Mouse (Mus musculus) B cell, adult 2 months (primary cell): Measurements from ENCODE around the gene Unc45b.
A peak's percentile ranks its signal among the peaks of the same experiment; 100 is the strongest.
"Not testable (repeated sequence)": the region's sequence is repeated elsewhere in the genome, so short reads cannot be mapped to it uniquely, and the experiment has no call there.

Experiments
- DNase-seq, 2 experiments: peaks; one replicate each; pipeline ENCODE4 v3.0.0; 2022

Gene Unc45b

DNA sequence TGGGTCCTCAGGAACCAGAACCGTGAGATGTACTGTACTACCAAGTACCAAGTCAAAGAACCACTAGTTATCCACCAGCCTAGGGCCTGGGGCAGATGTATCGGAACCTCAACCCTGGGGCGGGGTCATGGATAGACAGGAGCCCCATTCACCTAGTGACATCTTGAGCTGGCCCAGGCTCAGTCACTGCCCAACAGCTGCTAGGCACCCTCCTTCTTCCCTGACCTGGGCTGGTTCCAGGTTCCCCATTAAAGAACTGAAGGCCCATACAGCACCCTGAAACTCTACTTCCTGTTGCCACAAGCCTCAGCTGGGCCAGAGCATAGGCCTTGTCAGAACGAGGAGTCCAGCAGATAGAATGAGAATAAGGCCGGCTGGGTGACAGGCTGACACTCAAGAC lies 10.6 kb upstream of the Unc45b start:
- no peak for DNase-seq

DNA sequence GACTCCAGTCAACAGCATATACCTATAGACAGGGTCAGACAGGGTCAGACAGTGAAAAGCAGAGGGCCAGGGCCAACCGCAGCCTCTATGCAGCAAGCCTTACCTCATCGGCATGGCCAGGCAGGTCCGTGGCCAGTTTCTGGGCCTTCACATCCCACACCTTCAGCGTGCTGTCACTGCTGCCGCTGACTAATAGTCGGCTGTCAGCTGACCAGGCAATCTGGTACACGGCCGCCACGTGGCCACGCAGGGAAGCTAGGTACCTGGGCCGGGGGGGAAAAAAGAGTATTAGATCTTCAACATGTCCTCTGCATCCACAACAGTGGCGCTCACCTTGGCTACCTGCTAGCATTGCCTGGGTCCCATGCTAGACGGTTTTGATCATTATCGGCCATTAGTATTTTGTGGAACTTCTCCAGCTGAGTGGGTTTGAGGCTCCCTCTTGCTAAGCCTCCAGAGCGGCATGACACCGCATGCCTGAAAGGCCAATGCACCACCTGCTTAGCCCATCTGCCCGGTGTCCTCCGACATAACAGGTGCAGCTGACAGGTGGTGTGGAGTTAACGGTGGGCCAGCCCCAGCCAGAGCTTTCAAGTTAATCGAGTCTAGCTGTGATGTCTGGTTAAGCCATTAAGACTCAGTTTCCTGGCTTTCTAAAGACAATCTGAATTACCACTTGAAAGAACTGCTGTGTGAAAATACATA lies 8.6 kb upstream of the Unc45b start:
- DNase-seq = no peak

DNA sequence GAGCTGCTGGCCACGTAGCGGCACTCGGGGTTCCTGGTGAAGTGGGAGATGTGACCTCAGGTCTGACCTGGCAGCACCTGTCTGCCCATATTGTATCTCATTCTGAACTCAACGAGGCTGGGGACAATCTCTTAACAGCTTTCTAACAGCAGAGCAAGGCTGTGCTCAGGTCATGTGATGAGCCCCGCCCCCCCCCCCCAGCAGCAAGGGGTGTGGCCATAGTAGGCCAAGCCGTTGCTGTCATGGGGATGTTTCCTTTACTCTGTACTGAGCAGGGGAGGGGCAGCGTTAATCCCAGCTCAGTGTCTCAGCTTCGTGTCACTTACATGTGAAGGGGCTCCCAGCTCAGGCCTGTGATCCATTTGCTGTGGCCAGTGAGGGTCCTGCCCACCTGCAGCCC lies 5.4 kb upstream of the Unc45b start:
- DNase-seq = no peak

DNA sequence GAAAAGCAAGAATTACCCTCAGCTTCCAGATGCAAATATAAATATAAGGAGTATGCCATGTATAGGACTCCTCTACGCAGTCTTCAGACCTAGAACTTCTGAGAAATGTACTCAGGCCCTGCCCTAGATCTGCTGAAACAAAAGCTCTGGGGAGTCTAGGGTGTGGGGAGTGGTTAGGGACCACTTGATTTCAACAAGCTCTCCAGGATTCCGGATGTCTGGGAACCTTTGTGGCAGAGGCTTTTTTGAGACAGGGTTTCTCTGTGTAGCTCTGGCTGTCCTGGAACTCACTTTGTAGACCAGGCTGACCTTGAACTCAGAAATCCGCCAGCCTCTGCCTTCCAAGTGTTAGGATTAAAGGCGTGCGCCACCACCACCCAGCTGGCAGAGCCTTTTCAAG lies 4.5 kb upstream of the Unc45b start:
- DNase-seq = no peak

DNA sequence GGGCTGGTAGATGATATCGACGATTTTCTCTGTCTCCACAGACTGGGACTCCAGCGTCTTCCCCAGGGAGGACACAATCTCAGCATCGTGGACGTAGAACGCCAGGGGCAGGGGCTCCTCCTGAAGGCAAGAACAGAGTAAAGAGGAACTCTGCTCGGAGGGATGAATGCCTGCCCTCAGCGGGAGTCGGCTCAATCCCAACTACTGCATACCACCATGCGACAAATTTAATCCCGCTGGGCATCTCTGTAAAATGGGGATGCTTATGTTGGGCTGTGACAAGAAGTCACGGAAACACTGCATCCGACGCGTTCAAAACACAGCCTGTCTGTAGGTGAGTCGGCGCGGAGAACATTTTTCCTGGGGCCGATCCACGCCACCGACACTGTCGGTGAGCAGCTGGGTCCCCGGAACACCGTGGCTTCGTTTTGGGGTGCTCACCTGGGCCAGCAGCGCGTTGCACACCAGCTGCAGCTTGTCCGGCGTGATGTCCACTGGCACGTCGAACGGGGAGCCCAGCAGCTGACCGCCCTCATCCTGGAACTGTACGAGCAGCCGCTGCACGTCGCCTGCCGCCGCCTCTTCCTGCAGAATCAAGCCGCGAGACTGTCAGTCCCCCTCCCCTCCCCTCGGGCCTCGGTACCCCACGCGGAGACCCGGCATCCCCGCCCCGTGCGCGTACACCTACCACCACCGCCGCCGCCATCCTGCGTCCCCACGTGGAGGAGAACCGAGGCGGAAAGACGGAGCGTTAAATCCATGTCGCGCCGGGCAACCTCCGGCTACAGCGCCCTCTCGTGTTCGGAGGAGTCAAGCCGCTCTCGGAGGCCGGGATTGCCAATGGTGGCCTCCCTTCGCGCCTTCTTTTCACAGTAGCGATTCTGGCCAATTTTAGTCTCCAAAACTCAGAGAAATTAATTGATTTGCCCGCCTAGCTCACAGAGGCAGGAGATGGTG lies 2.4 kb upstream of the Unc45b start, which contains the start of gene Nle1:
Gene Nle1, minus strand, starts transcription at position 761 of the 957 bp plus-strand sequence.
- DNase-seq = peak; percentile 97

DNA sequence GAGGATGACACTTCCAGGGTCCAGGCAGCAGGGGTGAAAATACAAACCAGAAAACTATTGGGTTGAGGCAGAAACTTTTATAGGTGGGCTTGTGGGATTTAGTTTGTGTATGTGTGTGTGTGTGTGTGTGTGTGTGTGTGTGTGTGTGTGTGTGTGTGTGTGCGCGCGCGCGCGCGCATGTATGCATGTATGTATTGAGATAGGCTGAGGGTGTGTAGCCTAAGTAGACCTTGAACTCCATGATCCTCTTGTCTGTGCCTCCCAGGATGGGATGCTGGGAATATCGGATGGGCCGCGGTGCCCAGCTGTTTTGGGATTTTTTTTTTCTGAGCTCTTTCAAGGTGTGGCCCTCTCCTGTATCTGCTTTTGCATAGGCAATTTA lies 1.8 kb upstream of the Unc45b start:
- DNase-seq = no peak

DNA sequence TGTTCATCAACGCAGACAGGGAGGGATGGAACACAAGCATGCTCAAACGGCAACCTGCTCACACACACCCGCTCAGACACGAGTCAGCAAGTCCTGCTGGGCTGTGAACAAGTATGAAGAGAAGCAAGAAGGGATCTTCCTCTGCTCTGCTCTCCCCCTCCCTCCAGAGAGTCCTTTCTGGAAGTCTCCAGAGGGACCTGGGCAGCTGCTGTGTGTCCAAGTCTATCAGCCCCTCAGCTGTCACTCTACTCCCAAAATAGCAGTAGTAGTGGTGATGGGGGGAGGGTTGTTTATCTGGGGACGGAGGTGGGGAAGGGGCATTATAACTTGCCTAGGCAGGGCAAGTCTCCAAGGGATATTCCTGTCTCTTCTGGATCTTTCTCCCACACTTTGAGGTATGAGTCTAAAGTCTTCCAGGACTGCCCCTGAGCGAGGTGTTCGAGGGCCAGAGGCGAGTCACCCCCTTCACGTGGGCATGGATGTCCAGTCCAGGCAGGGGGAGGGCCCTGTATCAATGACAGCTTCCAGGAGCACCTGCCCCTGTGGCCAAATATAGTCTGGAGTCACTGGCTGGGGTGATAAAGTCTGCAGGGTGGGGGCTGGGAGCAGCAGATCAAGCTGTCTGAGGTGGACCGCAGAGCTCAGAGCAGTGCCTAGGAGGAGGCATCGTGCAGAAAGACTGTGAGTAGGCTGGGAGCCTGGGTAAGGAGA lies 484 bp downstream of the Unc45b start:
- no peak for DNase-seq

DNA sequence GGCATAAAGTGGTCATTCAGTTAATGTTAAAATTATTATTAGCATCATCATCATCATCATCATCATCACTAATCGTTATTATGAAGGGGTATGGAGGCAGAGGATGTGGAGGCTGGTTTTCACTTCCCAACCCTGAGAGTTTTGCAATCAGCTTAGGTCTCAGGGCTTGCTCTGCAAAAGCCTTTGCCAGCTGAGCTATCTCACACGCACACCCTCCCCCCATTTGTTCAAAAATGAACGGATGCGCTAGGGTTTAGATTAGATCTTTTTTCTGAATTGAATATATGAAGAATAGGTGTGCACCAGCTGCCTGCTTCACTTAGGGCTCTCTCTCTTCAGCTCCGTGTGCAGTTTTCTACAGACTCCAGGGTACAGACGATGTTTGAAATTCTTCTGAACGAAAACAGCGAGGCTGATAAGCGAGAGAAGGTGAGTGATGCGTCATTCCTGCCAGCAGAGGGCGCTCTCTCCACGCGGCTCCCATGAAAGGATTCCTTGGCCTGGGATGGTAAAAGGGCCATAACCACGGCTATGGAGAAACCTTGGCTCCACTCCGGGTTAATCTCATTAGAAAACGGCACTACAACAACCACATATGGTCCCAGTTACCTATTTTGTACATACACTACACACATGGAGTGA lies 4.5 kb downstream of the Unc45b start:
- DNase-seq = peak; percentile 79

DNA sequence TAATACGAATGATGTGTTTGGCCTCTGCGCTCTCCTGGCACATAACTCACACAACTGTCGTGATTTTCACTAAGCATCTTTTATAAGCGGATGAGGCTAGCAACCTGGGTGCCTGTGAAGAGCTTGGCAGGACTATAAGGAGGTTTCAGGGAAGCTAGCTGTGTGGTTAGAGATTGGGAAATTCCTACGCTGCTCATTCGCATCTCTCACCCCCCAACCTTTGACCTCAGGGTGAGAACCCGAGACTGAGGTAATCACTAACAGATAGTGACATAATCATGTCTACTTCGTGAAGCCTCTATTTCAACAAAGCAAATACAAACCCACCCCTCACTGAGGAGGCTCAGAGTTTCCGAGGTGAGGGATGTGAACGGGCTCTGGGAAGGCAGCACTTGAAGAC lies 10.4 kb downstream of the Unc45b start:
- DNase-seq = no peak

DNA sequence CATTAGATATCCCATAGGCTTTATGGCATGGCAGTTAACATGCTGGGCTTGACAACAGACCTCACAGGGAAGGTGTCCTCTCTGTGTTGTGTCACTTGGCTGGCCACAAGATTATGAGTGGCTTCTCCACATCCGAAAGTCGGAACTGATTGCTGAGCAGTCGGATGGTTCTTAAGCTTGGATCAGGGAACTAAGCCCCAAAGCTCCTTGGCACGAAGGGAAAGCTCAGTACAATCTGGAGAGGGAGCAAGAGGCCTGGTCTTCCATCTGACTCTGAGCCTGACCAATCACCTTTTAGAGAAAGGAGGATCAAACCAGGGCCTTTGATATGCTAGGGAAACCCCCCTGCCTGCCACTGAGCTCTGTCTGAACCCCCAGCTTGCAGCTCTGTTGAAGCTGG lies 11.3 kb downstream of the Unc45b start:
- no peak for DNase-seq

DNA sequence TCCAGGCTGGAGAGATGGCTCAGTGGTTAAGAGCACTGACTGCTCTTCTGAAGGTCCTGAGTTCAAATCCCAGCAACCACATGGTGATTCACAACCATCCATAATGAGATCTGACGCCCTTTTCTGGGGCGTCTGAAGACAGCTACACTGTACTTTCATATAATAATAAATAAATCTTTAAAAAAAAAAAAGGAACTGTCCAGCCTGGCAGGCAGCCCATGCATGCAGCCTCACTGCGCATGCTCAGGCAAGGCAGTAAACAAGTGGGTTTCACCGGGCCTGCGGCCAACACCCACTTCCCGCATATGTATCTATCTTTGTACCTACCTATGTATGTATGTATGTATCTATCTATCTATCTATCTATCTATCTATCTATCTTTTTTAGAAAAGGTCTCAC lies 13.6 kb downstream of the Unc45b start:
- DNase-seq = peak in 1 of 2 experiments; percentile 14

DNA sequence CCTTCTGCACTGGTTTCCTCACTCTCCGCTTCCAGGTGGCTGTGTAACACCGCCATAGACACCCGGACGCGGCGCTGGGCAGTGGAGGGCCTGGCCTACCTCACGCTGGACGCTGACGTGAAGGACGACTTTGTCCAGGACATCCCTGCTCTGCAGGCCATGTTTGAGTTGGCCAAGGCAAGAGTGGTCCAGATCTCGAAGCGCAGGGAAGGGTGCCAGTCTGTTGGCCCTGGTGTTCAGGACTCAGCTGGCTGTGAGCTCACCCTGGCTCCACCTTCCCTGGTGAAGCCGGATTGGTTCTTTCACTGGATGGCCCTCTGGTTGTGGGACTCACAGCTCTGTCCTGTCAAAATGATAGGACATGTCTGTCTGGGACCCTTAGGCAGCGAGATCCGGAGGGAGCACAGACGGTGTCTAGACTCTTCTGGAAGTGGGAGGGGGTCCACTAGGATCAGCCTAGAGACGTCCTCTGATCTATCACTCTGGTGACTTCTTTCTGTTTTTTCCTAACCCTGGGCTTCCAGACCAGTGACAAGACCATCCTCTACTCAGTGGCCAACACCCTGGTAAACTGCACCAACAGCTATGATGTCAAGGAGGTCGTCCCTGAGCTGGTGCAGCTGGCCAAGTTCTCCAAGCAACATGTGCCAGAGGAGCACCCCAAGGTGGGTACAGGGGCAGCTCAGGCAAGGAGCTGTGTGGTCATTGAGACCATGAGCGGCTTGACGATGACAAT lies 18.7 kb downstream of the Unc45b start:
- DNase-seq = peak in 1 of 2 experiments; percentile 15

DNA sequence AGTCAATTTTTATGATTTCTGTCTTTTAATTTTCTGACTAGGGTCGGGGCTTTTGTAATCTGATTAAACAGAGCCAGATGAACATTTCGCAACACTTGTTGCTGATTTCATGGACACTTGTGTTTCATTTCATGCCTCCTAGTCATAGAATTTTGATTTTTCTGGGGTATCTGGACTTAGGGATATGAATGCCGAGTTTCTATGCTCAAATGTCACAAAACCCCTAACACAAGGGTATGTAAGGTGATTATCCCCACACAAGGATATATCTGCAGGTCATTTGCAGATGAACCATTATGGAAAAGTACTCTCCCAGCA lies 19.2 kb downstream of the Unc45b start:
- no peak for DNase-seq

DNA sequence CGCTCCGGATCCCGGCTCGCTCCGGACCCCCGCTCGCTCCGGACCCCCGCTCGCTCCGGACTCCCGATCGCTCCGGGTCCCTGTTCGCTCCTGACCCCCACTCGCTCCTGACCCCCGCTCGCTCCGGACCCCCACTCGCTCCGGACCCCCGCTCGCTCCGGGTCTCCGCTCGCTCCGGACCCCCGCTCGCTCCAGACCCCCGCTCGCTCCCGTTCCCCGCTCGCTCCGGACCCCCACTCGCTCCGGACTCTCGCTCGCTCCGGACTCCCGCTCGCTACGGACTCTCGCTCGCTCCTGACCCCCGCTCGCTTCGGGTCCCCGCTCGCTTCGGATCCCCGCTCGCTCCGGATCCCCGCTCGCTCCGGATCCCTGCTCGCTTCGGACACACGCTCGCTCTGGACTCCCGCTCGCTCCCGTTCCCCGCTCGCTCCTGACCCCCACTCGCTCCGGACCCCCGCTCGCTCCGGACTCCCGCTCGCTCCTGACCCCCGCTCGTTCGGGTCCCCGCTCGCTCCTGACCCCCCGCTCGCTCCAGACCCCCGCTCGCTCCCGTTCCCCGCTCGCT lies 20.1 kb downstream of the Unc45b start:
- DNase-seq = not testable (repeated sequence)

DNA sequence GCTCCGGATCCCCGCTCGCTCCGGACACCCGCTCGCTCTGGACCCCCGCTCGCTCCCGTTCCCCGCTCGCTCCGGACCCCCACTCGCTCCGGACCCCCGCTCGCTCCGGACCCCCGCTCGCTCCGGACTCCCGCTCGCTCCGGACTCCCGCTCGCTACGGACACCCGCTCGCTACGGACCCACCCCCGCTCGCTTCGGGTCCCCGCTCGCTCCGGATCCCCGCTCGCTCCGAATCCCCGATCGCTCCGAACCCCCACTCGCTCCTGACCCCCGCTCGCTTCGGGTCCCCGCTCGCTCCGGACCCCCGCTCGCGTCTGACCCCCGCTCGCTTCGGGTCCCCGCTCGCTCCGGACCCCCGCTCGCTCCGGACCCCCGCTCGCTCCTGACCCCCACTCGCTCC lies 20.8 kb downstream of the Unc45b start:
- not testable (repeated sequence) for DNase-seq

DNA sequence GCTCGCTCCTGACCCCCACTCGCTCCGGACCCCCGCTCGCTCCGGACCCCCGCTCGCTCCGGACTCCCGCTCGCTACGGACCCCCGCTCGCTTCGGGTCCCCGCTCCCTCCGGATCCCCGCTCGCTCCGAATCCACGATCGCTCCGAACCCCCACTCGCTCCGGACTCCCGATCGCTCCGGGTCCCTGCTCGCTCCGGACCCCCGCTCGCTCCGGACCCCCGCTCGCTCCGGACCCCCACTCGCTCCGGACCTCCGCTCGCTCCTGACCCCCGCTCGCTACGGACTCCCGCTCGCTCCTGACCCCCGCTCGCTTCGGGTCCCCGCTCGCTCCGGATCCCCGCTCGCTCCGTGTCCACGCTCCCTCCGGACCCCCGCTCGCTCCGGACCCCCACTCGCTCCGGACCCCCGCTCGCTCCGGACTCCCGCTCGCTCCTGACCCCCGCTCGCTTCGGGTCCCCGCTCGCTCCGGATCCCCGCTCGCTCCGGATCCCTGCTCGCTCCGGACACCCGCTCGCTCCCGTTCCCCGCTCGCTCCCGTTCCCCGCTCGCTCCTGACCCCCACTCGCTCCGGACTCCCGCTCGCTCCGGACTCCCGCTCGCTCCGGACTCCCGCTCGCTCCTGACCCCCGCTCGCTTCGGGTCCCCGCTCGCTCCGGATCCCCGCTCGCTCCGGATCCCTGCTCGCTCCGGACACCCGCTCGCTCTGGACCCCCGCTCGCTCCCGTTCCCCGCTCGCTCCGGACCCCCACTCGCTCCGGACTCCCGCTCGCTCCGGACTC lies 21.5 kb downstream of the Unc45b start:
- DNase-seq = not testable (repeated sequence)

DNA sequence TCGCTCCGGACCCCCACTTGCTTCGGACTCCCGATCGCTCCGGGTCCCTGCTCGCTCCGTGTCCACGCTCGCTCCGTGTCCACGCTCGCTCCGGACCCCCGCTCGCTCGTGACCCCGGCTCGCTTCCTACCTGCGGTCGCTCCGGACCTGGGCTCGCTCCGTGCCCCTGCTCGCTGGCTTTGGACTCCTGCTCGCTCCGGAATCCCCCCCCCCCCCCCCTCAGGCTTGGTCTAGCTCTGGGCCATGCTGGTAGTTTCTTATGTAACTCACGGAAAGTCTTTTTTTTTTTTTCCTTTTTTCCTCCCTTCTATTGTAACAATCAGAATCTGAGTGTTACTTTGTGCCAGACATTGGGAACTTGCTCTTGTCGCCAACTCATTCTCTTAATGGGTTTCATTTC lies 22.8 kb downstream of the Unc45b start:
- DNase-seq = no peak

DNA sequence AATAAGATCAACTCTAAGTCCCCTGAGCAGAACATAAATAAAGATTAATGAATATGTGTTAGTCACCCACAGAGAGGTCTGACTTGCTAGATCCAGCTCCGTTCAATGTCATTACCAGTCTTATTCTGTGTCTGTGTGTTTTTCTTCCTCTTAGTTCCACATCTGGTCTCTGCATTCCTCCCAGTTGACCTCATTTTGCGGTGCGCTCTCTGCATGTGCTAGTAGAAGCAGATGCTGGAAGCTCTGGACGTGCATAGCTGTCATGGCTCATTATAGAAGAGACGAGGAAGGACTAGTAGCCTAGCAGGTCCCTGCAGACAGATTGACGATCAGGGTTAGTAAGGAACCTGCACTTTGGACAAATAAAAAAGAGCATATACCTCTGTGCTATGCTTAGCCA lies 33.0 kb downstream of the Unc45b start:
- DNase-seq = no peak

DNA sequence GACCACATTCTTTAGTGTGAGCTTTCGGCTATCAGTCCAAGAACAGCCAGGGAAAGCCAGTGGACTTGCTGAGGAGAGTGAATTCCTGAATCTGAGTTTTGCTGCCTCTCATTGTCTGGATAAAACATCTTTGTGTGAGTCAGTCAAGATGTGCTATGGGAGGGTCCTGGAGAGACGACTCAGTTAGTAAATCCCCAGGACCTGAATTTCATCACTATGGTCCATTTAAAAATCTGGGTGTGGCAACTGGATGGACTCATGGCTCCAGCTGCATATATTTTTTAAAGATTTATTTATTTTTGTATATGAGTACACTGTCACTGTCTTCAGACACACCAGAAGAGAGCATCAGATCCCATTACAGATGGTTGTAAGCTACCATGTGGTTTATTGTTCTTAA lies 35.3 kb downstream of the Unc45b start:
- no peak for DNase-seq

DNA sequence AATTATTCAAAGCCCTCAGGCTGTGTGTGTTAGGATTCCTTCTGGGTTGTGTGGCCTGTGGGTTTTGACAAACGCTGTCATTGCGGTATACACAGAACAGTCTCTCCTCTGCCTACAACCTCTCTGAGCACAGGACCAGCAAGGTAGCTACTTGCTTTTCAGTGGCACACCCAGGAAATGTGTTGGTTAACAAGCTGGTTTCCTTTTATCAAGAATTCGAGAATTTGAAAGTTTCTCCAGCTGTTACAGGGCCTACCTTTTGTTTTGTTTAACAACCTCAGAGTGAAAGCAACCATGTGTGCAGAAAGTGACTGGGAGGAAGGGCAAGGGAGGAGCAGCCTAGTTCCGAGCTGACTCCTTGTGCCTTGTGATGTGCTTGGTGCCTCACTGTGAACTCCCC lies 37.1 kb downstream of the Unc45b start:
- DNase-seq = no peak

DNA sequence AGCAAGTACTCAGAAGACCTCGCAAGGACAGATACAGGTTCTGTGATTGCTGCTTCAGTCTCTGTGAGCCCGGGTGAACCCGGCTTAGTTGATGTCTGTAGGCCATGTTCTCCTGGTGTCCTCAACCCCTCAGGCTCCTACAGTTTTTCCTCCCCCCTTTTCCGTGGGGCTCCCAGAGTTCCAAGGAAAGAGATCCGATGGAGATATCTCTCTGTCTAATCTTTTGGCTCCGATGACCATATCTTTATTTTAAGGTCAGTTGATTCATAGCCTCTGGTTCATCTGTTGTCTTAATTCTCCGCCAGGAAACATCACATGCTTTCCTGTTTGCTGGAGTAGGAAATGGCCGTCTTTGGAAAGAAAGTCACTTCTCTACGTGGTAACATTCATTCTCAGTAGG lies 38.7 kb downstream of the Unc45b start:
- no peak for DNase-seq
